Mouse (Mus musculus) adrenal gland, postnatal 14 days (tissue): ENCODE measurements around the gene Parp3. TPM values are rescaled to one million over a fixed set of nuclear protein-coding genes. Genes with fewer than 3 reads are reported as not detected.

Experiments used
- DNase-seq: peaks from one replicate; pipeline ENCODE4 v3.0.0; 2021; ENCODE audit warnings: mixed read lengths
- total RNA-seq: library from RNA; stranded (reverse); gene quantifications from 2 replicates; pipeline ENCODE4 v1.2.3, GENCODE M21; 2021

Parp3 gene
- total RNA-seq, 1 experiment from 2014 or later = 26.5 TPM

DNA sequence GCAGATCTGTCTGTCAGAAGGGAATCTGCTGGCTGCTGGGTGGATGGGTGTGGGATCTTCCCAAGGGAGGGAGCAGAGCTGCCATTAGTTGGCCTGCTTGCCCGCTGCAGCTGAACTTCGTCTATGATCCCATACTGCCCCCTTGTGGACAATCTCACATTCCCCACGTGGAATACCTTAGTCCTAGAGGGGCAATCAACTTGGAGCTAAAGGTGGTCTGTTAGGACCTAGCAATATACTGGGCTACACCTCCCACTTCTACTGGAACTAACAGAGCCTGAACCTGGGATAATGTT lies 54.9 kb downstream of the Parp3 start:
- DNase-seq = peak; percentile 92

DNA sequence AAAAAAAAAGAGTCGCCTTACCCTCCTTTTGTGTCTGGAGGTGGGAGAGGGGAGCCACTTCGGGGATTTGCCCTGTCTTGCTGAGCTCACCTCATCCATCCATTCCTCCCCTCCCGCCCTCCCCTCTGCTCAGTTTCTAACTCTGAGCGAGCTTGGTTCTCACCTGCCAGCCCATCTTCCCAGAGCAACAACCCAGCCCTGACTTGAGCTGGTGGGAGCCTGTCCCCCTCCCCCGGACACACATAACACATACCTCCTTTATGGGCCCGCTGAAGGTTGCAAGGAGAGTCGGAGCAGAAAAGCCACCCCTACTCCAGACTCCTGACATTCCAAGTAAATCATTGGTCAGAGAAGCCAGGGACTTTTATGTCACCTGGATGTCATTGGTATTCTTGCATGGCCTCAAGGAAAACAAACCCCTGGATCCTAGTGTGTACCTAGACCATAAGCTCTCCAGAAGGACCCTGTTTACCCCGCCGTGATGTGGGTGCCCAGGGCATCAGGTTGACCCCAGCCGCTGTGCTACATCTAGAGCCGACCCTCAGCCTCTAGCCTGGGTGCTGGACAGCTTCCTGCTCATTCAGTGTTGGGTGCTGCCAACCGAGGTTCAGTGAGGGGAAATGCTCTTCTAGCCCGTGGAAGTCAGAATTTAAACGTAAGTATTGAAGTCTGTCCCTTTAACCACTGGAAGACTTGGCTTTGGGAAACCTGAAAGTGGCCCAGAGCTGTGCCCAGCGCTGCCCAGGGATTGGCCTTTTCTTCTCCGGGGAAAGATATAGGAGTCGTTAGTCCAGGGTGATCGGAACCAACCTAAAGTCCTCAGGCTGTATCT lies 55.5 kb downstream of the Parp3 start:
- no peak for DNase-seq

DNA sequence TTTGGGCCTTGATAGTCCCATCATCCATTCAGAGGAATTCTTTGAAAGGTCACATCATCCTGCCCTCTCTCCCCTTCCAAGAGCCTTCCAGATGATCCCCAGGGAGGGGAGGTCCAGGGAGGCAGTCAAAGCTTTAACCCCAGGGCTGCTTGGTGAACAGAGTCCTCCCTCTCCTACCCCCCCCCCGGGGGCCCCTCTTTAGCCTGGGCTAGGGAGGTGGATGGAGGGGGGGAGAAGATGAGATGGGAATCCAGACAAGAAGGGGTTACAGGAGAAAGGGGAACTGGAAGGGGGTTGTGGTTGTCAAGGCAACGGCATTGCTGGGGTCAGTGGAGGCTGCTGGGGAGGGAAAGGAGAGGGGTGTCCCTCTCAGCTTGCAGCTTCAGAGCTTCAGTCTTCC lies 56.1 kb downstream of the Parp3 start:
- DNase-seq = no peak

Other genes with a start within 250 kb of the Parp3 start
- gene Alas1, start 228.3 kb downstream of the Parp3 start, total RNA-seq = 1,325 and 1,932 TPM in 2 replicates
- 7.9 and 8.3 TPM in 2 replicates for gene Poc1a, start 195.9 kb downstream of the Parp3 start, total RNA-seq
- gene Dusp7, start 108.3 kb downstream of the Parp3 start, total RNA-seq = 21.1 and 26.0 TPM in 2 replicates
- 490 and 599 TPM in 2 replicates for gene Rpl29, start 47.5 kb downstream of the Parp3 start, total RNA-seq
- 14.2 and 20.2 TPM in 2 replicates for gene Acy1, start 38.6 kb downstream of the Parp3 start, total RNA-seq
- 23.6 and 33.1 TPM in 2 replicates for gene Abhd14b, start 29.5 kb downstream of the Parp3 start, total RNA-seq
- 17.1 and 18.4 TPM in 2 replicates for gene Abhd14a, start 29.3 kb downstream of the Parp3 start, total RNA-seq
- 24.3 and 32.2 TPM in 2 replicates for gene Pcbp4, start 23.7 kb downstream of the Parp3 start, total RNA-seq
- 0.23 TPM in 1 of 2 replicates, not detected in the other for gene Gpr62, start 11.0 kb downstream of the Parp3 start, total RNA-seq
- gene Rrp9, start 986 bp downstream of the Parp3 start, total RNA-seq = 34.2 and 53.4 TPM in 2 replicates
- not detected in 2 replicates for gene Iqcf1, start 23.0 kb upstream of the Parp3 start, total RNA-seq
- not detected in 2 replicates for gene Iqcf5, start 37.6 kb upstream of the Parp3 start, total RNA-seq
- not detected in 2 replicates for gene Iqcf3, start 84.7 kb upstream of the Parp3 start, total RNA-seq
- not detected in 2 replicates for gene Iqcf4, start 94.0 kb upstream of the Parp3 start, total RNA-seq
- gene Iqcf6, start 149.6 kb upstream of the Parp3 start, total RNA-seq = not detected in 2 replicates
- not detected in 2 replicates for gene Grm2, start 179.1 kb upstream of the Parp3 start, total RNA-seq
- gene Tex264, start 209.0 kb upstream of the Parp3 start, total RNA-seq = 92.3 and 93.9 TPM in 2 replicates